In the genomic region with DNA sequence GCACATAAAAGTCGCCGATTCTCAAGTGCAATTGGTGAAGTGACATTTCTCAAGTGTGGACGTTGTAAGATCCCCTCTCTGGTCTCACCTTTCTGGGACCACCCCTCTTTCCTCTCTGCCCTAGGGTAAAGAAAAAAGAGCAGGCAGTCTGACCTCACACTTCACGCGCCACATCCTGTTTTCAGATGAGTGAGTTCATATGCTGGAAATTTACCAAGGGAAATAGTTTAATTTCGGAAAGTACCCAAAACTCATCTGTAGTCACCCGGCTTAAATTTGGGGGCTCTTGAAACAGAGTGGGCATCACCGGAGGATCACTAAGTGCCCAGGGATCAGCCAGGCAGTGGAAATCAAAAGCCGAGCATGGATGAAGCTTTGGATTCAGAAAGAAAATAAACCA, we compare ENCODE assay signal across 11 mouse cellular contexts. TPM values are rescaled to one million over a fixed set of nuclear protein-coding genes. Genes with fewer than 3 reads are reported as not detected.
A peak's percentile ranks its signal among the peaks of the same experiment; 100 is the strongest.
DNase-seq lines count a peak whose midpoint lies in the region; ATAC-seq and TF ChIP-seq lines count a peak whose summit lies in the region.
"Had no signal": no experiment of that assay in that cellular context is flagged by ENCODE, and none has a peak within 500 bp of the region (broad histone marks: within the 10 kb centered on the region; RNA-seq: fewer than 3 reads in every experiment).

No protein-coding gene starts in this region.

- WGBS in heart, embryonic 14.5 days: 67% methylated on average over 9 of the region's 9 CpGs
- WGBS in heart, postnatal 0 days: 66% methylated on average over 9 of the region's 9 CpGs
- 75% methylated on average over 9 of the region's 9 CpGs for WGBS in small intestine, adult 2 months

- ATAC-seq in heart, embryonic 14.5 days (ENCODE audit: insufficient number of reproducible peaks, insufficient read depth, low FRiP score, low read depth): no peak
- ATAC-seq in heart, postnatal 0 days (ENCODE audit: insufficient read depth, low read depth): no peak

- H3K36me3 ChIP-seq in heart, embryonic 14.5 days (ENCODE audit: control insufficient read depth, insufficient read depth, low read length): no peaks in the 10 kb centered on the region
- H3K36me3 ChIP-seq in heart, postnatal 0 days (replicated peaks; ENCODE audit: control insufficient read depth, insufficient read depth, low read length): no peaks in the 10 kb centered on the region
- no peaks in the 10 kb centered on the region for H3K36me3 ChIP-seq in small intestine, adult 2 months (ENCODE audit: control insufficient read depth, insufficient read depth, low read length)
- H3K36me3 ChIP-seq: limb, embryonic 12.5 days had no signal

- H3K27ac ChIP-seq in heart, embryonic 14.5 days (replicated peaks in 1 of 2; ENCODE audit: control insufficient read depth in 1 of 2, insufficient read depth in 1 of 2, low read depth in 2 of 2, low read length in 2 of 2): no peak overlapping the region
- H3K27ac ChIP-seq in heart, postnatal 0 days (ENCODE audit: low read depth): peak overlapping the region; percentile 23; the same call in 1 of the 2 replicates
- peak overlapping the region; percentile 92 for H3K27ac ChIP-seq in small intestine, adult 2 months (ENCODE audit: insufficient read depth, low read depth, low read length)
- H3K27ac ChIP-seq: limb, embryonic 12.5 days had no signal

- intact Hi-C loops in heart, postnatal 25 days (cut with DNase I): no loop called here

- H3K9ac ChIP-seq in heart, embryonic 14.5 days (ENCODE audit: low read length): no peak overlapping the region
- H3K9ac ChIP-seq in heart, postnatal 0 days (replicated peaks; ENCODE audit: low read depth, low read length): no peak overlapping the region
- H3K9ac ChIP-seq: limb, embryonic 12.5 days had no signal

- no peak for DNase-seq in heart, postnatal 25 days (ENCODE audit: low spot score)
- peak; percentile 76 for DNase-seq in A20 (ENCODE audit: low read depth, low spot score)
- no peak for DNase-seq in heart, postnatal 0 days (ENCODE audit: low spot score)
- no peak for DNase-seq in right cerebral cortex, postnatal 25 days
- DNase-seq in cerebellum, adult 11-12 months: no peak
- DNase-seq in urinary bladder, postnatal 10 days (ENCODE audit: low spot score): no peak
- DNase-seq: gastrocnemius, postnatal 14 days had no signal

- no peak for TF ChIP-seq POLR2A in small intestine, adult 2 months (IDR thresholded peaks at IDR 0.05; ENCODE audit: low read depth, low read length)

- H3K4me1 ChIP-seq in heart, embryonic 14.5 days (ENCODE audit: control insufficient read depth in 2 of 2, insufficient read depth in 2 of 2, low read length in 2 of 2): peaks cover 0 to 10% of the 10 kb centered on the region in 2 experiments
- H3K4me1 ChIP-seq in heart, postnatal 0 days (ENCODE audit: control insufficient read depth, insufficient read depth): peaks cover 8% of the 10 kb centered on the region
- peaks cover 14% of the 10 kb centered on the region for H3K4me1 ChIP-seq in small intestine, adult 2 months (ENCODE audit: control insufficient read depth, insufficient read depth, insufficient read length, low read length)

- no peaks in the 10 kb centered on the region for H3K27me3 ChIP-seq in heart, embryonic 14.5 days (ENCODE audit: control insufficient read depth, insufficient read depth, low read length)
- H3K27me3 ChIP-seq in heart, postnatal 0 days (ENCODE audit: control insufficient read depth, insufficient read depth, low read length): no peaks in the 10 kb centered on the region
- no peaks in the 10 kb centered on the region for H3K27me3 ChIP-seq in small intestine, adult 2 months (ENCODE audit: control insufficient read depth, insufficient read depth, low read length)

- no peaks in the 10 kb centered on the region for H3K9me3 ChIP-seq in heart, embryonic 14.5 days (ENCODE audit: control insufficient read depth, low read length)
- no peaks in the 10 kb centered on the region for H3K9me3 ChIP-seq in heart, postnatal 0 days (replicated peaks; ENCODE audit: control insufficient read depth, low read length)
- H3K9me3 ChIP-seq: limb, embryonic 12.5 days had no signal

- no peak for TF ChIP-seq EP300 in heart, postnatal 0 days (IDR thresholded peaks at IDR 0.05; ENCODE audit: low read depth)

- 0 out of 2 replicates have a peak overlapping the region, but pooled peaks have one; percentile 6 for H3K4me2 ChIP-seq in heart, embryonic 14.5 days (ENCODE audit: low read length)
- H3K4me2 ChIP-seq in heart, postnatal 0 days (ENCODE audit: low read depth, low read length): no peak overlapping the region
- H3K4me2 ChIP-seq: limb, embryonic 12.5 days; midbrain, embryonic 11.5 days had no signal

- TF ChIP-seq CTCF in heart, postnatal 0 days (IDR thresholded peaks at IDR 0.05; ENCODE audit: low read depth): no peak
- no peak for TF ChIP-seq CTCF in small intestine, adult 2 months (IDR thresholded peaks at IDR 0.05; ENCODE audit: extremely low read depth, insufficient read length, insufficient replicate concordance, low read depth, low read length)

- H3K4me3 ChIP-seq in heart, embryonic 14.5 days (ENCODE audit: control insufficient read depth in 1 of 2, insufficient read depth in 1 of 2, low read depth in 1 of 2, low read length in 2 of 2): no peak overlapping the region
- no peak overlapping the region for H3K4me3 ChIP-seq in heart, postnatal 0 days (ENCODE audit: low read depth, low read length)
- H3K4me3 ChIP-seq in small intestine, adult 2 months (ENCODE audit: low read depth, low read length): peak overlapping the region; percentile 6; the same call in 1 of the 2 replicates
- H3K4me3 ChIP-seq: limb, embryonic 12.5 days had no signal

RNA-seq across cellular contexts. Expression of gene Traf1, which starts 1.3 kb away (rescaled TPM):
- polyA plus RNA-seq in heart, embryonic 14.5 days (2014; fragmentation: Nextera tagmentation; extraction: Ambion mirVana): 1.8 and 2.0 TPM in 2 replicates
- 1 to 10 TPM; 1.0 to 1.3 TPM for total RNA-seq in heart, postnatal 25 days (2021)
- 0.23 and 0.73 TPM in 2 replicates for total RNA-seq in heart, postnatal 0 days (2014; rRNA removed; ENCODE audit: low replicate concordance)
- polyA plus RNA-seq in heart, postnatal 0 days (2015; fragmentation: Nextera tagmentation; extraction: Ambion mirVana): 1.1 TPM in 2 replicates
- polyA plus RNA-seq in small intestine, adult 2 months (2012; rRNA removed): 3.8 and 6.1 TPM in 2 replicates

RNA-seq across cellular contexts. Expression of gene Phf19, which starts 49.1 kb away (rescaled TPM):
- polyA plus RNA-seq in heart, embryonic 14.5 days (2014; fragmentation: Nextera tagmentation; extraction: Ambion mirVana): 3.0 and 3.1 TPM in 2 replicates
- 1 to 10 TPM in 1 of 2 experiments, under 1 TPM in 1; 0.70 to 1.1 TPM for total RNA-seq in heart, postnatal 25 days (2021)
- 2.4 and 5.7 TPM in 2 replicates for total RNA-seq in heart, postnatal 0 days (2014; rRNA removed; ENCODE audit: low replicate concordance)
- 1.0 and 1.6 TPM in 2 replicates for polyA plus RNA-seq in heart, postnatal 0 days (2015; fragmentation: Nextera tagmentation; extraction: Ambion mirVana)
- 0.51 and 1.4 TPM in 2 replicates for polyA plus RNA-seq in small intestine, adult 2 months (2012; rRNA removed)

Comparison
In these comparisons a context has a peak if more than half of its experiments do, and no peak if none do; other contexts are left out.
1. H3K27ac ChIP-seq: peak in heart, postnatal 0 days (single experiment) and small intestine, adult 2 months (single experiment); none in heart, embryonic 14.5 days (0 of 2).